Mouse (Mus musculus): Measurements from ENCODE around the gene Dner. TPM values are rescaled to one million over a fixed set of nuclear protein-coding genes. Genes with fewer than 3 reads are reported as not detected.

The Dner gene
- 100 to 1,000 TPM; 303 to 312 TPM for total RNA-seq (2021)

DNA sequence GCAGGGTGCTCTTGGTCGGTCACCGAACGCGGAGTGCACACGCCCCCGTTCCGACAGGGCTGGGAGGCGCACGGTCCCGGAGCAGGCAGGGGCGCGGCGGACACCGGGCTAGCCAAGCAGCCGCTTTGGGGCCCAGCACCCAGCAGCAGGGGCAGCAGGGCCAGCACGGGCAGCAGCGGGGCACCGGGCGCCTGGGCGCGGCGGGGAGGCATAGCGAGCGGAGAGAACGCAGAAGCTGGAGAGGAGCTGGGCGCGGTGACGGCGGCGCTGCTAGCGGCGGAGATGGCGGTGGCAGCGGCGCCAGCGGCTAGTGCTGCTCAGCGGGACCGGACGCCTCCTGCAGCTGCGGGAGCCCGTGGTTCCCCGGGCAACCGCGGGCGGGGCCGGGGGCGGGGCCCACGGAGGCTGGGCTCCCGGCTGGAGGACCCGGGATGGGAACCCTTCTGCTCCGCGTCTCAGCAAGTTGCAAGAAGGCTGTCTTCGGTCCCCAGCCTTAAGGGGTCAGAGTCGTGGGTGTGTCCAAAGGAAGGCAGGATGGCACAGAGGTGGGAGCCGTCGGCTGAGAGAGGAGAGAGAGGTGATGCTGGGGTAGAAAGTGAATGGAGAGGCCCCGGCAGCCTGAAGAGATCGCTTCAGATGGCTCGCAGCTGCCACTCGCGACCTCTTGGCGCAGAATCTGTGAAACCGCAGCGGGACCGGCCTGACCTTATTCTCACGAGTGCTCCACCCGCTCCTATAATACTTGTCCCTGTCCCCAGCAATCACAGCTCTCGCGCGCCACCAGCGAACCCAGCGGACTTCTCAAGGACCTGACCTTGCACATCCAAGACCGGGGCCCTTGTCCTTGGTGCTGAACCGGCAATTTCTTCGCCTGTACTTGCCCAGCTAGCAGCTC lies at the start of gene Dner:
Gene Dner (minus strand): TSS at position 705 of the 895 bp plus-strand sequence.
- intact Hi-C loops (cut with DNase I) = loop anchor here (5.0 to 10.0 kb wide), 7 partner anchors 71 to 968 kb away; no protein-coding TSS in a partner anchor
- peak; percentile 60 to 86 for DNase-seq (ENCODE audit: extremely low spot score in 1 of 2, low spot score in 2 of 2)

DNA sequence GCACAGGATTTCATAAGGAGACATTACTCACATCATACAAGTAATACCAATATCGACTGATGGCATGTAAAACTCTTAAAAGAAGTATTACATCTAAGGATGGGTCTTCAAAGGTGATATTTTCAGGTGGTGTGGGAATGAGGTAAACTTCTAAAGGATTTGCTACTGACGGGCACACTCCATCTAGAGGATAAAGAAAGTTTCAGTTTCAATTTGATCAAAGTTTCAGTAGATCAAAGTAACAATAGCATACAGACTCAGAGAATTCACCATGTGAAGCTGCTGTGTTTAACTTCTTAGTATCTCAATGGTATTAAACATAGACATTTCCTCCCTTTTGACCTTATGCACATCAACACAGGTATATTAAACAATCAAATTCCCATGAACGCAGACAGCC lies 46.1 kb upstream of the Dner start:
- intact Hi-C loops (cut with DNase I) = loop anchor here (5.0 kb wide), 1 partner anchor 35 kb away; no protein-coding TSS in a partner anchor
- DNase-seq (ENCODE audit: extremely low spot score in 1 of 2, low spot score in 2 of 2) = no peak

DNA sequence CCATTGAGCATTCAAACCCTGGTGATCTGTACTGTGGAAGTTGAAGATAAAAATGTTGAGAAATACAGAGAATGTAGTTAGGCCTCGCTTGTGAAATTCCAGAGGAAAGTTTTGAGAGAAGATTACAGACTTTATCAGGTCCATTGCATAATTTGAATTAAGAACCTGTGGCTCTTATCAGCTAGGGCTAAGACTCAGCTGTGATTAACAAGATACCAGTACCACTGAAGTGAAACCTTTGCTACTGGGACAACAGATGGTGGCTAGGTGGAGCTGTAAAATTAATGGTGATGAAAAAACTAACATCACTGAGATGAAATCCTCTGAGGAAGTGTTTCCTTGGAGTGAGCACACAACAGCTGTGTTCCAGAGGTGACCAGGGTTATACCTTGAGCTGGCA lies 44.1 kb upstream of the Dner start:
- DNase-seq (ENCODE audit: extremely low spot score in 1 of 2, low spot score in 2 of 2) = no peak
- intact Hi-C loops (cut with DNase I) = loop anchor here (5.0 kb wide), 1 partner anchor 37 kb away; no protein-coding TSS in a partner anchor

DNA sequence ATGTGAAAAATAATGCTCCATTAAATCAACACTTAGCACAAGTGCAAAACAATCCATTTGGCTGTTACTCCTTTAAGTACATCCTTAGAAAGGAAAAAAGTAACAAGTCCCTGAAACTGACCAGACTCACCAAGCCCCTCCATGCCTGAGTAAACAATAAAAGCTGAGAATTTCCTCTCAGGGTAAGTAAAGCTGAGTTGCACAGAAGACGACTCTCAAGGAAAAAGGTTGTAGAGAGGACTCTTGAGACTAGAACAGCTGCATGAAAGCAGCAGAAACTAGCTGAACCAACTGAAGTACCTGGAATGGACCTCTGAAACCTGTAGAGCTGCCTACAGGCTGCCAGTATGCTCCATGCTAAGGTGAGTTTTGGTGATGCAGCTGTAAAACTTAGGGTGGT lies 41.1 kb upstream of the Dner start:
- DNase-seq (ENCODE audit: extremely low spot score in 1 of 2, low spot score in 2 of 2) = no peak
- intact Hi-C loops (cut with DNase I) = no loop called here

DNA sequence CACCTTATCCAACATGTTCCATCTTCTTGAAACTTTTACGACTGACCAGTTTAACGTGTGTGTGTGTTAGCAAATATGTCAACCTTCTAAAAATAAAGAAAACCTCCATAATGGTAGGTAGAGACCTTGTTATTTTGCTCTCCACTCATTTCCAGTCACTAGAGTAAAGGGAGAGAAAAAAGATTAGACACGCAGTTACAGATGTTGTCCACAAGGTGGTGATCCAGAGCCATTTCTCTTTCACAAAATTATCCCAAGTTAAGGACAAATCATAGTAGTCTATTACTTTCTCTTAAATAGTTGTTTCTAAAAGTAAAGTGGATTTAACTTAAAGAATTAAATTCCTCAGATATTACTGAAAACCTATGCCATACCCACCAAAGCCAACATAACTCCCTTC lies 37.8 kb upstream of the Dner start:
- intact Hi-C loops (cut with DNase I) = loop anchor here (5.0 kb wide), 1 partner anchor 189 kb away; no protein-coding TSS in a partner anchor

DNA sequence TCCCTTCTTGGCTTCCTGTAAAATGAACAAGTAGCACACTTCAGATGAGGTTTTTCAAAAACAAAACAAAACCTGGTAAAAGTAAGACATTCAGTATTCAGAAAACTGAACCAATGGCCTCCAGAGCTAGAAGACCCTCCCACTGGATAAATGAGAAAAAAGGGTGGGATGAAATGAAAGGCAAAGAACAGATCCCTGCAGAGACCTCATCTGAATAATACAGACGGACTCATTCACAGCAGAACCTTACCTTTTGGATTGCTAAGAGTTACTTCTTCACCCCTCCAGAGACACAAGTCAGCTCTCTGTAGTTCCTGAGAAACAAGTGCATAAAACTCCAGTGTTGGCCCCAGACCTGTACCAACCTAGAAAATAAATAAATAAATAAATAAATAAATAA lies 35.7 kb upstream of the Dner start:
- intact Hi-C loops (cut with DNase I) = loop anchor here (5.0 kb wide), 1 partner anchor 191 kb away; no protein-coding TSS in a partner anchor
- no peak for DNase-seq (ENCODE audit: extremely low spot score in 1 of 2, low spot score in 2 of 2)

More for the DNA sequence above, 37.8 kb upstream of the Dner start:
- DNase-seq (ENCODE audit: extremely low spot score in 1 of 2, low spot score in 2 of 2) = no peak

DNA sequence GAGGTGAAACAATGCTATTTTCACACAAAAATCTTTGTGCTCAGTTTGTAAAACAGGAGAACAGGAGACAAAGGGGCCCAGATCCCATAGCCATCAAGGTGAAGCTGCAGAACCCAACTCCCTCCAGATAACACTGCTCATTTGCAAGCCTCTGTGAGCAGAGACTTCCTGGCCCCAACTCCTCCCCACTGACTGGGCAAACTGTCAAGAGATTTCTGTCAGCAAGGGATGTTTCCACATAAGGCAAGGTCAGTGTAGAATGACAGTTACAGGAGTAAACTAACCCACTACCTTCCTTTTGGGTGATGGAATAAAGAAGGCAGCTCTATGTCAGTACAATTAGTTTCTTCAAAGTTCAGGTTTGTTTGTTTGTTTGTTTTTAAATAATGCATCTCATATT lies 26.8 kb upstream of the Dner start:
- intact Hi-C loops (cut with DNase I) = no loop called here

DNA sequence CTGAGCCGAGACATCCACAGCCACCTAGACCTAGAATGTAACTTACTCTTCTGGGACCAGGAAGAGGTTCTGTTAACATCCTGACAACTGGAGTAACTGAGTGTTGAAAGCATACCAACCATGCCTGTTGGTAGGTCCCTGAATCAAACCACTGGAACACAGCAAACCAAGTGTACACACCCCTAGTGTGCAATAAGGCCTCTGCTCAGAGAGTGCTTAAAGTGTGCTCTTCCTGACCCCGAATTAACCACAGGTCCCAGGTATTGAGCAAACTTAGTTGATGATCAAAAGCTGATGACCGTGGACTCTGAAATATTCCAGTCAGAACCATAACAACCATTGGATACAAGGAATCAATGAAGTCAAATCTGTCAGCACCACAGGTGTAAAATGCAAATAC lies 26.4 kb upstream of the Dner start:
- DNase-seq (ENCODE audit: extremely low spot score in 1 of 2, low spot score in 2 of 2) = no peak
- intact Hi-C loops (cut with DNase I) = no loop called here

More for the DNA sequence above, 26.8 kb upstream of the Dner start:
- DNase-seq (ENCODE audit: extremely low spot score in 1 of 2, low spot score in 2 of 2) = no peak

DNA sequence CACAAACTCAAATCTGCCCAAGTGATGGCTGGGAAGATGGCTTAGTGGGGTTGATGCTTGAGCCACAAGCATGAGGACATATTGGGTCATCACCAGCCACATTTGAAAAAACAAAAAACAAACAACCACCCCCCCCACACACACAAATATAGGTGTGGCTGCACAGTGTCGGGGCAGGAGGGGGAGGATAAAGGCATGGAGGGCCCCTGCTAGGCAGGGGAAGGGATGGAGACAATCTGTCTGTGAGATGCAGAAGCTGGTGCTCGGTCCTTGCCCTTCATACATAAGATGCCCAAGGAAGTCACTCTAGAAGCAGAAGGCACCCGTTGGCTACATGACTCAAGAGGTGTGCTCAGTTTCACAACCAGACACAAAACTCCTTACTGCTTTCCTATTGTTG lies 25.9 kb upstream of the Dner start:
- no peak for DNase-seq (ENCODE audit: extremely low spot score in 1 of 2, low spot score in 2 of 2)
- intact Hi-C loops (cut with DNase I) = no loop called here

DNA sequence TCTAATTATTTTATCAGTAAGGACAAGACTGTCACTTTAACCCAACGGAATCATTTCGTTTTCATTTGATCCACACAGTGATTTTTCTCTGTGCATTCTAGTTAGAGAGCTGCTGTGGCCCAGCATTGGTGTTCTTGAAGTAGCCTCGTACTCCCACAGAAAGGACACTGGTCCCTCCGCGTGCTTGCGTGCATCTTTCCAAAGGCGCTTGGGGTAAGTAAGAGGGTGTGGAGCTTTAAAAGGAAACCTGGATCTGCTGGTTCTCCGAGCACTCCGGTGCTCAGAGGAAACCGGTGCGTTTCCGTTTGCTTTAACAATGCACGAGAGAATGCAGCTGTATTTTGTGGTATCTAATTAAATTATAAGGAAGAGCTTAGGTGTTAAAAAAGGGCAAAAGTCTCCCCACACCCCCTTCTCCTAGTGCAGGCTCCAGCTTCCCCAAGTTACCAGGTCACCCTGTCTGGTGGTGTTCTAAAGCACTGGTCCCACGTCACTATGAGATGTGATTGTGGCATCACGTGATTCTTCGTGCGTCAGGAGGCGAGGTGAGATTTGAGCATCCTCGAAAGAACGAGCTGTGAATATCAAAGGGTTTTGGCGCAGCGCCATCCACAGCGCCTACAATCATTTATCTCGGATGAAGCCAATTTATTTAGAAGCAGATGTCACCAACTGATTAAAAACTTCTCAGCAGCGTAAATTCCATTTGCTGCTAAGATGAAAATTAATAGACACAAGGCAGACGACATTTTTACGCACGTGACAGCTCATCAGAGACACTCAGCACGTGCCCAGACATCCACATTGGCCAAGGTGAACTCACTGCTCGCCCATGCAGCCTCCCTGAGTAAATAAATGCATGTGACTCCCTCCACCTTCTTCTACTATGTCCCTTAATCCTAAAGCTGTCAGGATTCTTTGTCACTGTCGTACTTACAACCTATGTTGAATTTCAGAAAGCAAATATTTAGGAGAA lies 14.1 kb upstream of the Dner start:
- intact Hi-C loops (cut with DNase I) = no loop called here

DNA sequence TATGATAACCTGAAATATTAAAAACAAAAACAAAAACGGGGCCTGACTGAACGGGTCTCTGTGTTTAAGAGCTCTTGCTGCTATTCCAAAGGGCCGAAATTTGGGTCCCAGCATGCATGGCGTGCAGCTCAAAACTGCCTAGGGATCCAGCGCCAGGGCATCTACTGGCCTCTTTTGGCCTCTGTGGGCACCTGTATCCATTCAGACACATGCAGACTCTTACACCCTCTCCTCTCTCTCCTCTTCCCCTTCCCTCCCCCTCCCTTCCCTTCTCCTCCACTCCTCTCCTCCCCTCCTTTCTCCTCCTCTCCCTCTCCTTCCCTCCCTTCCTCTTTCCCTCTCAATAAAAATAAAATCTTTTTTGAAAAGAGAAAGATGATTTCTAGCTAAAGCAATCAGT lies 13.4 kb upstream of the Dner start:
- DNase-seq (ENCODE audit: extremely low spot score in 1 of 2, low spot score in 2 of 2) = no peak
- intact Hi-C loops (cut with DNase I) = no loop called here

More for the DNA sequence above, 14.1 kb upstream of the Dner start:
- DNase-seq (ENCODE audit: extremely low spot score in 1 of 2, low spot score in 2 of 2) = peak; percentile 79

DNA sequence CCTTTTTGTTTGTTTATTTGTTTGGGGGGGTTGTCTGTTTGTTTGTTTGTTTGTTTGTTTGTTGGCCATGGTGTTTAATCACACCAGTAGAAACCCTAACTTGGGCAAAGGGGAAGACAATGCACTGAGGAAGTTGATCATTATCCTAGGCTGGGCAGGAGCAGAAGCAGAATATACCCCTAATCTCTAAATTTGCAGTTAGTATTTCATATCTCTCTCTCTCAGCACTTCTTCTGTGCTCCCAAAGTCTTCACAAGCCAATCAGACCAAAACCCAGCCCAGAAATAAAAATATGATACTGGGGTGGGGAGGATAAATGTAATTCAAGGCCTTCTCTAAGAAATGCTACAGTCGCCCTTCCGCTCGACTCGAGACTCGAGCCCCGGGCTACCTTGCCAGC lies 4.2 kb upstream of the Dner start:
- no peak for DNase-seq (ENCODE audit: extremely low spot score in 1 of 2, low spot score in 2 of 2)
- intact Hi-C loops (cut with DNase I) = no loop called here

DNA sequence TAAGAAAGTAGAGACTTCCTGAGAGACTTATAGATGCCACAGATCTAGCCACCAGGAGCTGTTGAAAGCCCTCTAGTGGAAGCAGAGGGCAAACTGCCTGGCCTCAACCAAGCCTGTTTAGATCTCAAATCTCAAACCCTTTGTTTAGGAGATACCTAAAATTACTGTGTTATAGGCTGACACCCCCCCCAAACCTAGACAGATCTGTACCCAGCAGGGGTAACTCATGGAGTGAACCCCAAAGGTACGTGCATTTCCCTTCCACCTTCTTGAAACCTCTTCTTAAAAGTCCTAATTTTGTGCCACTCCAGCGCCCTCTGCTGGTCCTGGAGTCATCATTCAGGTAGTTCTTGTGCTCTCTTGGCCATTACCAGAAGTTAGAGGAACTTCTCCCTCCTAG lies 1.1 kb upstream of the Dner start:
- DNase-seq (ENCODE audit: extremely low spot score in 1 of 2, low spot score in 2 of 2) = peak; percentile 66 to 75
- intact Hi-C loops (cut with DNase I) = loop anchor here (5.0 to 10.0 kb wide), 7 partner anchors 72 to 970 kb away; no protein-coding TSS in a partner anchor

DNA sequence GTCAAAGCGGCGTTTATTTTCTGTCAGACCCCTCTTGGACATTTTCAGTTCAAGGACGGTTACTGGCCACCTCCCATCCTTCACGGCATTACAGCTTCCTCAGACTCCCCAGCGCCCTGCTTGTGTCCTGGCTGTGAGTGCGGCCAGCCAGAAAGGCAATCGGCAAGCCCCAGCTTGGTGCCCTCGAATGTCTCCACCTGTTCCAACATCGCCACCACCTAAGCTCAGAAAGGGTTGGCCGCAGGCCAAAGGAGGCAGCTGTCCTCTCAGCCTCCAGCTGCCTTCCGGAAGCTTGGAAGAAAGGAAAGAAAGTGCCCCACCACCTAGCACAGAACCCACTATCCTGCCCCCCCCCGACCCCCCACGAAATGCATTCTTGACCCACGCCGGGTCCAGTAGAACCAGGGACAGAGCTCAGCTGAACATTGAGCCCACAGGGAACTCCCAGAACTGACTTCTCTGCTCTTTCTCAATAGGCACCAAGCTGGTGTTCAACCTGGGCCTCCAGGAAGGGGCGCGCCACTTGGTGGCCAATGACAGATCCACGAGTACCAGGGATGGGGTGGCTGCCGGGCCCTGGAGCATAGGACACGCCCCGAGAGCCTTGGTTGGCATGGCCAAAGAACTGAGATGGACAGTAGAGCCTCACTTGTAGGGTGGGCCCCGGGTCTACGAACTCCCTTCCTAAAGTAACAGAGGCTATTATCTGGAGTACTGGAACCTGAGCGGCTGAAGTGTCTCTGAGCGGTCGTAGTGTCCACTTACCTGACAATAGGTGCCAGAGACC lies 1.1 kb downstream of the Dner start:
- intact Hi-C loops (cut with DNase I) = loop anchor here (5.0 to 10.0 kb wide), 7 partner anchors 70 to 968 kb away; no protein-coding TSS in a partner anchor

DNA sequence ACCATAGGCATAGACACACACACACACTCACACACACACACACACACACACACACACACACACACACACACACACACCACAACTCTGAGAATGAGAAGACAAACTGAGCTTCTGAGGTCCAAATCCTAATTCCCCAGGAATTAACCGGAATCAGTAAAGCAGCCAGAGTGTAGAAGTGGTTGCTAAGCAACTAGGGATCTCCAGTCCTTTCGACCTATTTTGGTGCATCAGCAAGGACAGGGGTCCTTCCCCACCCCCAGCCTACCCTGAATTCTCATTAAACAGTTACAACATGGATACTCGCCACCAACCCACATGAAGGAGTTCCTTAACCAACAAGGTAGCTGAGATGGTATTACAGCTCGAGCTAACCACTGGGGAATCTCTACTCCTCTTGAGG lies 18.1 kb downstream of the Dner start:
- no peak for DNase-seq (ENCODE audit: extremely low spot score in 1 of 2, low spot score in 2 of 2)
- intact Hi-C loops (cut with DNase I) = no loop called here

More for the DNA sequence above, 1.1 kb downstream of the Dner start:
- DNase-seq (ENCODE audit: extremely low spot score in 1 of 2, low spot score in 2 of 2) = peak; percentile 55 to 74

DNA sequence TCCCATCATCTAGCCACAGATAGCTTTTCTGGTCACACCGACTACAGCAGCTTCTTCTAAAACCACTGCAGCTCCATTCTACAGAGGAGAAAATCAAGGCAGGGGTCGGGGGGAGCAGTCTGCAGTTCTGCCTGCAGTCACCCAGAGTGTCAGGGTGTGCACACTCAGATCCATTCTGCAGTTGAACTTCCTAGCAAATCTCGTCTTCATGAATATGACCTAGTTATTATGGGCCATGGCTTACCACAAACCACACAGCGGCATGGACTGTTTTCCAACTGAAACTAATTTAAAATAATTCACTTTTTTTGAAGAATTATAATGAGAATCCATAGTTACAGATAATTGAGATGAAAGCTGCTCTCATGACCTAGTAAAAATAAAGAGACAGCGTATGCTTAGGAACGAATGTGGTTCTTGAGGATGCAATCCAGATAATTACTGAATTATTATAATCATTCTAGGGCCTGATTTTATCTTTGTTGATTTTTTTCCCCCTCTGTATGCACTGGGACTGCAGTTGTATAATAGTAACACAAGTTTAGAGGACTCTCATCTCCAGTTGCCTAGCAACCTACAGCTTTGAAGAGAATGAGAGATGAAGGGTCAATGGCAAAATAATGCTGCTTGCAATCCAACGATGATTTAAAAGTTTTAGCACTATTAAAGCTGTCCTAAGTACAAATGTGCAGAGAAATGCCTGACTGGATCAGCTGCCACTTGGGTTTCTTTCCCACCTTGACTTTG lies 27.7 kb downstream of the Dner start:
- no peak for DNase-seq (ENCODE audit: extremely low spot score in 1 of 2, low spot score in 2 of 2)
- intact Hi-C loops (cut with DNase I) = no loop called here

DNA sequence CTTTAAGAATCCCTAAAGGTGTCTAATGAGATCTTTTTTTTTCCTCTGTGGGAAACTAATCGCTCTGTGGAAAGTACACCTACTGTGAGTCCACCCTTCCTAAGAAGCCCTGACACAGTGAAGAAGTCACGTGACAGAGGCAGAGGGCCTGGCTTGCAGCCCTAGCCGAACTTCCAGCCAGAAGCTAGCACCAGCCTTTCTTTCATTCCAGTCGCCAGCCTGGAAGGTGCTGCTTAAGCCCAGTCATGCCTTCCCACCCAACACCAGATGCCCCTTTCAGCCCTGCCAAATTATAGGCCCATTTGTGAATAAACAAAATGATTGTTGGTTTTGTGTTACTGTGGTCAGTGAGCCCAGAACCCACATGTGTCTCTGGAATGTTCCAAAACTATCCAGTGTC lies 28.4 kb downstream of the Dner start:
- intact Hi-C loops (cut with DNase I) = no loop called here
- peak in 1 of 2 experiments; percentile 20 for DNase-seq (ENCODE audit: extremely low spot score in 1 of 2, low spot score in 2 of 2)

All from left cerebral cortex, postnatal 10 days (tissue).